Mouse (Mus musculus): ENCODE data around the gene Dysf. TPM values are rescaled to one million over a fixed set of nuclear protein-coding genes. Genes with fewer than 3 reads are reported as not detected.

Dysf gene
- total and polyA plus RNA-seq, 2 experiments from 2014 or later: 1.4 to 1.7 TPM

GRCm38 (mm10) chr6:84128229-84128628 is 119.8 kb downstream of the Dysf start:
- ATAC-seq (ENCODE audit: low FRiP score): no peak
- Histone ChIP-seq H3K4me1 (ENCODE audit: insufficient read depth, low read length) (no peaks in the 10 kb centered on the region), H3K9me3 (ENCODE audit: low read length) (no peaks in the 10 kb centered on the region), H3K36me3 (ENCODE audit: insufficient read depth, low read length) (no peaks in the 10 kb centered on the region), H3K4me2 (ENCODE audit: low read depth, low read length, poor library complexity, severe bottlenecking) (no peak overlapping the region), H3K4me3 (ENCODE audit: low read depth, low read length) (no peak overlapping the region), H3K9ac (replicated peaks; ENCODE audit: low read length, poor library complexity, severe bottlenecking) (no peak overlapping the region), H3K27ac (ENCODE audit: low read depth, low read length) (no peak overlapping the region), H3K27me3 (ENCODE audit: insufficient read depth, low read length) (no peaks in the 10 kb centered on the region)
- 99% methylated on average over 2 of the region's 2 CpGs for WGBS
- no peak for DNase-seq (ENCODE audit: low spot score)
- no peak for TF ChIP-seq CTCF (IDR thresholded peaks at IDR 0.05)

GRCm38 (mm10) chr6:84130867-84131266 is 122.5 kb downstream of the Dysf start:
- Histone ChIP-seq H3K4me1 (ENCODE audit: insufficient read depth, low read length) (0 out of 2 replicates have a peak, but pooled peaks cover 7% of the 10 kb centered on the region), H3K36me3 (ENCODE audit: insufficient read depth, low read length) (no peaks in the 10 kb centered on the region), H3K9ac (replicated peaks; ENCODE audit: low read length, poor library complexity, severe bottlenecking) (no peak overlapping the region), H3K27ac (ENCODE audit: low read depth, low read length) (no peak overlapping the region), H3K4me2 (ENCODE audit: low read depth, low read length, poor library complexity, severe bottlenecking) (no peak overlapping the region), H3K27me3 (ENCODE audit: insufficient read depth, low read length) (no peaks in the 10 kb centered on the region), H3K4me3 (ENCODE audit: low read depth, low read length) (no peak overlapping the region), H3K9me3 (ENCODE audit: low read length) (no peaks in the 10 kb centered on the region)
- TF ChIP-seq CTCF (IDR thresholded peaks at IDR 0.05): no peak
- DNase-seq (ENCODE audit: low spot score) (no peak), ATAC-seq (ENCODE audit: low FRiP score) (no peak)
- WGBS: 93% methylated on average over 4 of the region's 4 CpGs

GRCm38 (mm10) chr6:84131539-84131938 is 123.1 kb downstream of the Dysf start:
- ATAC-seq (ENCODE audit: low FRiP score) (no peak), DNase-seq (ENCODE audit: low spot score) (no peak)
- 0 out of 2 replicates have a peak, but pooled peaks cover 7% of the 10 kb centered on the region for H3K4me1 ChIP-seq (ENCODE audit: insufficient read depth, low read length)
- no peak overlapping the region for H3K4me2 ChIP-seq (ENCODE audit: low read depth, low read length, poor library complexity, severe bottlenecking)
- TF ChIP-seq CTCF (IDR thresholded peaks at IDR 0.05): no peak
- H3K27ac ChIP-seq (ENCODE audit: low read depth, low read length): no peak overlapping the region
- H3K36me3 ChIP-seq (ENCODE audit: insufficient read depth, low read length): no peaks in the 10 kb centered on the region
- no peak overlapping the region for H3K4me3 ChIP-seq (ENCODE audit: low read depth, low read length)
- 79% methylated on average over 9 of the region's 9 CpGs for WGBS
- H3K9ac ChIP-seq (replicated peaks; ENCODE audit: low read length, poor library complexity, severe bottlenecking): no peak overlapping the region
- no peaks in the 10 kb centered on the region for H3K9me3 ChIP-seq (ENCODE audit: low read length)
- no peaks in the 10 kb centered on the region for H3K27me3 ChIP-seq (ENCODE audit: insufficient read depth, low read length)

- Histone ChIP-seq H3K9ac (replicated peaks; ENCODE audit: low read length, poor library complexity, severe bottlenecking) (no peak overlapping the region), H3K4me1 (ENCODE audit: insufficient read depth, low read length) (0 out of 2 replicates have a peak, but pooled peaks cover 7% of the 10 kb centered on the region), H3K27ac (ENCODE audit: low read depth, low read length) (no peak overlapping the region), H3K4me2 (ENCODE audit: low read depth, low read length, poor library complexity, severe bottlenecking) (no peak overlapping the region), H3K27me3 (ENCODE audit: insufficient read depth, low read length) (no peaks in the 10 kb centered on the region), H3K9me3 (ENCODE audit: low read length) (no peaks in the 10 kb centered on the region), H3K4me3 (ENCODE audit: low read depth, low read length) (no peak overlapping the region), H3K36me3 (ENCODE audit: insufficient read depth, low read length) (no peaks in the 10 kb centered on the region)
- WGBS: 62% methylated on average over 7 of the region's 7 CpGs
- ATAC-seq (ENCODE audit: low FRiP score) (no peak), DNase-seq (ENCODE audit: low spot score) (no peak)
- no peak for TF ChIP-seq CTCF (IDR thresholded peaks at IDR 0.05)
Observed at GRCm38 (mm10) chr6:84133053-84133452, 124.7 kb downstream of the Dysf start.

- no peak for TF ChIP-seq CTCF (IDR thresholded peaks at IDR 0.05)
- Histone ChIP-seq H3K9me3 (ENCODE audit: low read length) (no peaks in the 10 kb centered on the region), H3K4me3 (ENCODE audit: low read depth, low read length) (no peak overlapping the region), H3K27me3 (ENCODE audit: insufficient read depth, low read length) (no peaks in the 10 kb centered on the region), H3K9ac (replicated peaks; ENCODE audit: low read length, poor library complexity, severe bottlenecking) (no peak overlapping the region), H3K36me3 (ENCODE audit: insufficient read depth, low read length) (no peaks in the 10 kb centered on the region), H3K27ac (ENCODE audit: low read depth, low read length) (no peak overlapping the region), H3K4me1 (ENCODE audit: insufficient read depth, low read length) (0 out of 2 replicates have a peak, but pooled peaks cover 7% of the 10 kb centered on the region), H3K4me2 (ENCODE audit: low read depth, low read length, poor library complexity, severe bottlenecking) (no peak overlapping the region)
- WGBS: 83% methylated on average over 5 of the region's 7 CpGs
- DNase-seq (ENCODE audit: low spot score) (no peak), ATAC-seq (ENCODE audit: low FRiP score) (0 out of 2 replicates have a peak, but pooled peaks have one; percentile 19)
Observed at GRCm38 (mm10) chr6:84133996-84134721, 125.8 kb downstream of the Dysf start.

- 0 out of 2 replicates have a peak, but pooled peaks cover 7% of the 10 kb centered on the region for H3K4me1 ChIP-seq (ENCODE audit: insufficient read depth, low read length)
- no peak overlapping the region for H3K4me2 ChIP-seq (ENCODE audit: low read depth, low read length, poor library complexity, severe bottlenecking)
- no peak for TF ChIP-seq CTCF (IDR thresholded peaks at IDR 0.05)
- H3K27ac ChIP-seq (ENCODE audit: low read depth, low read length): no peak overlapping the region
- H3K4me3 ChIP-seq (ENCODE audit: low read depth, low read length): no peak overlapping the region
- H3K9ac ChIP-seq (replicated peaks; ENCODE audit: low read length, poor library complexity, severe bottlenecking): no peak overlapping the region
- H3K36me3 ChIP-seq (ENCODE audit: insufficient read depth, low read length): no peaks in the 10 kb centered on the region
- WGBS: 24% methylated on average over 22 of the region's 23 CpGs
- H3K9me3 ChIP-seq (ENCODE audit: low read length): no peaks in the 10 kb centered on the region
- peak; percentile 69; the same call in 1 of the 2 replicates for ATAC-seq (ENCODE audit: low FRiP score)
- H3K27me3 ChIP-seq (ENCODE audit: insufficient read depth, low read length): no peaks in the 10 kb centered on the region
- peak; percentile 55 for DNase-seq (ENCODE audit: low spot score)
Observed at GRCm38 (mm10) chr6:84134722-84135394, 126.5 kb downstream of the Dysf start.
